Mouse (Mus musculus) E14TG2a.4 (cell line): ENCODE data around the gene Slc7a4.

ENCODE experiments used
- CTCF ChIP-seq: conservative IDR thresholded peaks from 2 replicates; pipeline ENCODE4 v1.5.1; 2014; ENCODE audit warnings: low read length
- NANOG ChIP-seq: IDR thresholded peaks from 2 replicates; pipeline ENCODE4 v1.6.1; 2014; ENCODE audit warnings: borderline replicate concordance, low read length, mixed read lengths

GRCm38 (mm10) chr16:17526223-17526622, 56.8 kb downstream of the Slc7a4 start:
- TF ChIP-seq CTCF: no peak
- TF ChIP-seq NANOG: no peak
